In the genomic region with DNA sequence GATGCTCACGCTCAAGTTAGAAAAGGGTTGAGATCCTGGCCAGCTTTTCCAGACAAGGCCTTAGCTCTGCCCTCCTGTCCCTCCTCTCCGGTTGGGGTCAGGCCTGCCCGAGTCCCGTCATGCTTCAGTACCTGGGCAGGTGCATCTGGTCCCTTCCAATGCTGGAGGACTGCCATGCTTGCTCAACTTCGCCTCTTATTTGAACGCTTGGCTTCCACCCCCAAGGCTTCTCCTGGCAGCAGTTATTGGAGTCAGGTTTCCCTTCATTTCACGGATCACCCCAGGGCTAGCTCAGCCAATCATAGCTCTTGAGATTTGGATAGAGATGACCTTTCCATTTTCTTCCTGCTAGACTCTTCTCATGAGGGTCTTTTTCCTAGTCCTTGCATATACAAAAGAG, we compare ENCODE assay signal across 12 mouse cellular contexts. TPM values are rescaled to one million over a fixed set of nuclear protein-coding genes. Genes with fewer than 3 reads are reported as not detected.
DNase-seq lines count a peak whose midpoint lies in the region; ATAC-seq and TF ChIP-seq lines count a peak whose summit lies in the region.
"Had no signal": no experiment of that assay in that cellular context is flagged by ENCODE, and none has a peak within 500 bp of the region (broad histone marks: within the 10 kb centered on the region; RNA-seq: fewer than 3 reads in every experiment).

No protein-coding gene starts in this region.

- no peak for TF ChIP-seq EP300 in lung, postnatal 0 days (IDR thresholded peaks at IDR 0.05)

- peak; percentile 28 to 36 for DNase-seq in cerebellum, postnatal 14 days
- DNase-seq in cerebellum, adult 8-10 months, result no peak
- peak; percentile 92 for DNase-seq in fat pad, adult 2 months (ENCODE audit: extremely low read depth, low read depth, low spot score)
- peak; percentile 35 for DNase-seq in lung, postnatal 0 days (ENCODE audit: low spot score)
- no peak for DNase-seq in yolk sac, embryonic 10.5 days (ENCODE audit: low spot score)
- DNase-seq in retina, postnatal 1 day, result no peak

- peaks cover 23% of the 10 kb centered on the region for H3K4me1 ChIP-seq in kidney, embryonic 15.5 days
- H3K4me1 ChIP-seq in lung, postnatal 0 days (ENCODE audit: insufficient read depth, low read depth, low read length), result no peaks in the 10 kb centered on the region

- H3K27me3 ChIP-seq in kidney, embryonic 15.5 days, result no peaks in the 10 kb centered on the region
- H3K27me3 ChIP-seq in lung, postnatal 0 days (replicated peaks; ENCODE audit: insufficient read depth, low read length), result no peaks in the 10 kb centered on the region
- H3K27me3 ChIP-seq: neural tube, embryonic 15.5 days; Patski had no signal

- peak overlapping the region; percentile 91 for H3K27ac ChIP-seq in kidney, embryonic 15.5 days
- H3K27ac ChIP-seq in lung, postnatal 0 days (ENCODE audit: low read length), result no peak overlapping the region
- H3K27ac ChIP-seq: neural tube, embryonic 15.5 days had no signal

- no peak overlapping the region for H3K4me3 ChIP-seq in kidney, embryonic 15.5 days (replicated peaks)
- H3K4me3 ChIP-seq in lung, postnatal 0 days (ENCODE audit: low read depth, low read length), result no peak overlapping the region
- H3K4me3 ChIP-seq: neural tube, embryonic 15.5 days had no signal

- peak; percentile 81 for ATAC-seq in kidney, embryonic 15.5 days (replicated peaks; ENCODE audit: low FRiP score)
- ATAC-seq in lung, postnatal 0 days, result peak; percentile 27; the same call in 1 of the 2 replicates
- no peak for ATAC-seq in CD4-positive, CD25-positive, alpha-beta regulatory T cell, adult 4 months
- ATAC-seq: forebrain, embryonic 14.5 days; inflammation-experienced regulatory T-cells, adult 6 months; Patski had no signal

- no peak overlapping the region for H3K4me2 ChIP-seq in kidney, embryonic 15.5 days
- no peak overlapping the region for H3K4me2 ChIP-seq in lung, postnatal 0 days (replicated peaks; ENCODE audit: low read depth, low read length)
- H3K4me2 ChIP-seq: neural tube, embryonic 15.5 days had no signal

- no peak for TF ChIP-seq CTCF in lung, postnatal 0 days (IDR thresholded peaks at IDR 0.05)

- H3K36me3 ChIP-seq in kidney, embryonic 15.5 days, result no peaks in the 10 kb centered on the region
- no peaks in the 10 kb centered on the region for H3K36me3 ChIP-seq in lung, postnatal 0 days (ENCODE audit: insufficient read depth, low read length)
- H3K36me3 ChIP-seq: neural tube, embryonic 15.5 days had no signal

- H3K9me3 ChIP-seq in kidney, embryonic 15.5 days (replicated peaks), result no peaks in the 10 kb centered on the region
- H3K9me3 ChIP-seq in lung, postnatal 0 days (ENCODE audit: low read length), result no peaks in the 10 kb centered on the region
- H3K9me3 ChIP-seq: neural tube, embryonic 15.5 days had no signal

- H3K9ac ChIP-seq in kidney, embryonic 15.5 days, result no peak overlapping the region
- H3K9ac ChIP-seq in lung, postnatal 0 days (replicated peaks; ENCODE audit: low read depth), result no peak overlapping the region
- H3K9ac ChIP-seq: neural tube, embryonic 15.5 days had no signal

- 43% methylated on average over 7 of the region's 7 CpGs for WGBS in kidney, embryonic 15.5 days
- WGBS in lung, postnatal 0 days, result 57% methylated on average over 7 of the region's 7 CpGs

RNA-seq across cellular contexts. Expression of a gene that starts 4.0 kb away (rescaled TPM):
- 0.42 and 0.65 TPM in 2 replicates for polyA plus RNA-seq in kidney, embryonic 15.5 days (2015; fragmentation: Nextera tagmentation; extraction: Ambion mirVana)
- polyA plus RNA-seq in lung, postnatal 0 days (2015; fragmentation: Nextera tagmentation; extraction: Ambion mirVana), result 1.7 TPM in 2 replicates
- not detected for polyA plus RNA-seq in CD4-positive, CD25-positive, alpha-beta regulatory T cell, adult 4 months (2017; shearing (Covaris generic))
- polyA plus RNA-seq: forebrain, embryonic 14.5 days; neural tube, embryonic 15.5 days; Patski had no signal

Comparison
In these comparisons a context has a peak if more than half of its experiments do, and no peak if none do; other contexts are left out.
1. DNase-seq: peak in cerebellum, postnatal 14 days (2 of 2), fat pad, adult 2 months (single experiment) and lung, postnatal 0 days (single experiment); none in cerebellum, adult 8-10 months (single experiment), yolk sac, embryonic 10.5 days (single experiment) and retina, postnatal 1 day (single experiment).